Mouse (Mus musculus): ENCODE measurements around the gene Nipbl. TPM values are rescaled to one million over a fixed set of nuclear protein-coding genes. Genes with fewer than 3 reads are reported as not detected.
A peak's percentile ranks its signal among the peaks of the same experiment; 100 is the strongest.

Nipbl gene
- total RNA-seq, 2 experiments from 2014 or later, result 35.8 to 40.2 TPM

- no peak for DNase-seq (ENCODE audit: low spot score in 2 of 2)
These were observed 14.8 kb downstream of the Nipbl start for GRCm38 (mm10) chr15:8429502-8429901.

GRCm38 (mm10) chr15:8420909-8421308 lies 23.4 kb downstream of the Nipbl start:
- DNase-seq (ENCODE audit: low spot score in 2 of 2), result no peak

GRCm38 (mm10) chr15:8416500-8417138 lies 27.6 kb downstream of the Nipbl start:
- DNase-seq (ENCODE audit: low spot score in 2 of 2), result no peak

- no peak for DNase-seq (ENCODE audit: low spot score in 2 of 2)
These were observed 30.9 kb downstream of the Nipbl start for GRCm38 (mm10) chr15:8413356-8413755.

- no peak for DNase-seq (ENCODE audit: low spot score in 2 of 2)
These were observed 32.4 kb downstream of the Nipbl start for GRCm38 (mm10) chr15:8411873-8412272.

- no peak for DNase-seq (ENCODE audit: low spot score in 2 of 2)
These were observed 33.0 kb downstream of the Nipbl start for GRCm38 (mm10) chr15:8411168-8411837.

- DNase-seq (ENCODE audit: low spot score in 2 of 2), result no peak
These were observed 37.2 kb downstream of the Nipbl start for GRCm38 (mm10) chr15:8407082-8407481.

- DNase-seq (ENCODE audit: low spot score in 2 of 2), result no peak
These were observed 38.0 kb downstream of the Nipbl start for GRCm38 (mm10) chr15:8406219-8406618.

- DNase-seq (ENCODE audit: low spot score in 2 of 2), result no peak
These were observed 41.7 kb downstream of the Nipbl start for GRCm38 (mm10) chr15:8402591-8402990.

GRCm38 (mm10) chr15:8401536-8401935 lies 42.7 kb downstream of the Nipbl start:
- no peak for DNase-seq (ENCODE audit: low spot score in 2 of 2)

- DNase-seq (ENCODE audit: low spot score in 2 of 2), result no peak
These were observed 52.5 kb downstream of the Nipbl start for GRCm38 (mm10) chr15:8391764-8392163.

GRCm38 (mm10) chr15:8382213-8382612 lies 62.0 kb downstream of the Nipbl start:
- DNase-seq (ENCODE audit: low spot score in 2 of 2), result peak in 1 of 2 experiments; percentile 28

GRCm38 (mm10) chr15:8375657-8376056 lies 68.6 kb downstream of the Nipbl start:
- no peak for DNase-seq (ENCODE audit: low spot score in 2 of 2)

GRCm38 (mm10) chr15:8374724-8375123 lies 69.5 kb downstream of the Nipbl start:
- DNase-seq (ENCODE audit: low spot score in 2 of 2), result no peak

- DNase-seq (ENCODE audit: low spot score in 2 of 2), result no peak
These were observed 97.0 kb downstream of the Nipbl start for GRCm38 (mm10) chr15:8347104-8347773.

GRCm38 (mm10) chr15:8340596-8340995 lies 103.7 kb downstream of the Nipbl start:
- no peak for DNase-seq (ENCODE audit: low spot score in 2 of 2)

- no peak for DNase-seq (ENCODE audit: low spot score in 2 of 2)
These were observed 112.7 kb downstream of the Nipbl start for GRCm38 (mm10) chr15:8331547-8331946.

- DNase-seq (ENCODE audit: low spot score in 2 of 2), result no peak
These were observed 118.6 kb downstream of the Nipbl start for GRCm38 (mm10) chr15:8325629-8326028.

GRCm38 (mm10) chr15:8324833-8325232 lies 119.4 kb downstream of the Nipbl start:
- no peak for DNase-seq (ENCODE audit: low spot score in 2 of 2)

GRCm38 (mm10) chr15:8324061-8324460 lies 120.2 kb downstream of the Nipbl start:
- no peak for DNase-seq (ENCODE audit: low spot score in 2 of 2)

GRCm38 (mm10) chr15:8321491-8321890 lies 122.8 kb downstream of the Nipbl start:
- peak in 1 of 2 experiments; percentile 19 for DNase-seq (ENCODE audit: low spot score in 2 of 2)

GRCm38 (mm10) chr15:8319191-8319590 lies 125.1 kb downstream of the Nipbl start:
- DNase-seq (ENCODE audit: low spot score in 2 of 2), result no peak

Data from gastrocnemius, postnatal 4 days (tissue).